Mouse (Mus musculus): ENCODE results near the gene Ewsr1. TPM values are rescaled to one million over a fixed set of nuclear protein-coding genes. Genes with fewer than 3 reads are reported as not detected.

The Ewsr1 gene
- total and polyA plus RNA-seq, 3 experiments: 452 to 1,336 (median 570) TPM

DNA sequence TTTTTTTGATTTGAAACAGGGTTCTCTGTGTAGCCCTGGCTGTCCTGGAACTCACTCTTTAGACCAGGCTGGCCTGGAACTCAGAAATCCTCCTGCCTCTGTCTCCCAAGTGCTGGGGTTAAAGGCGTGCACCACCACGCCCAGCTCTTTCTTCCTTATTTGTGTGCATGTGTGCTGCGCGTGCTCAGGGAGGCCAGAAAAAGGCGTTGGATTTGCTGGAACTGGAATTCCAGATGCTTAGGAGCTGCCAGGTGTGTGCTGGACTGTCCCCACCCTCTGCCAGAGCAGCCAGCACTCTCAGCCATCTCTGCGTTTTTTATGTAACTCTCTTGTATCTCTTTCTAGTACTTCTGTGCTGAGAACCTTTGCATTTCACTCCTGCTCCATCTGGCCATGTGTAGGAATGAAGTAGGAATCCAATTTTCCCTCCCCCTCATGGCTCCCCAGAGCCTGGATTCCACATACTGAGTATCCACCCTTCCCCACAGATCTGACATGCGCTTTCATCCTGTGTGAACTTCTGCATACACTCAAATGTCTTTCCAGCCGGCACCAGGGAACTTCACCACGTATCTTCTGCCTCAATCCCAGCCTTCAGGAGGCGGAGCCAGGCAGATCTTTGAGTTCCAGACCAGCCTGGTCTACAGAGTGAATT is 46.7 kb downstream of the Ewsr1 start:
- Histone ChIP-seq H3K79me2 (ENCODE audit: control insufficient read depth, insufficient read depth, low read length, poor library complexity) (no peaks in the 10 kb centered on the region), H3K9me3 (replicated peaks; ENCODE audit: insufficient read depth, low read length) (no peaks in the 10 kb centered on the region), H3K27ac (ENCODE audit: control insufficient read depth, low read depth, low read length) (no peak overlapping the region), H3K36me3 (ENCODE audit: control insufficient read depth in 1 of 2, insufficient read depth in 2 of 2, low read length in 2 of 2) (peaks cover 0 to 7% of the 10 kb centered on the region in 2 experiments; a peak in 2 of 4 replicates), H3K4me1 (ENCODE audit: control insufficient read depth in 1 of 2, insufficient read depth in 2 of 2, low read length in 2 of 2) (peaks cover 0 to 10% of the 10 kb centered on the region in 2 experiments; a peak in 3 of 4 replicates), H3K27me3 (ENCODE audit: control insufficient read depth in 1 of 2, insufficient read depth in 2 of 2, low read length in 2 of 2) (peaks cover 0 to under 1% of the 10 kb centered on the region in 2 experiments; a peak in 1 of 4 replicates), H3K4me3 (ENCODE audit: control insufficient read depth in 1 of 2, insufficient read depth in 1 of 2, low read depth in 2 of 2, low read length in 2 of 2) (no peak overlapping the region), H3K9ac (ENCODE audit: control insufficient read depth, low read depth, low read length, poor library complexity, severe bottlenecking) (no peak overlapping the region)
- no peak for TF ChIP-seq E2F4 (IDR thresholded peaks at IDR 0.05; ENCODE audit: borderline replicate concordance, low read depth, low read length)
- no peak for TF ChIP-seq MAX (IDR thresholded peaks at IDR 0.05; ENCODE audit: low read length)
- TF ChIP-seq POLR2A (IDR thresholded peaks at IDR 0.05; ENCODE audit: control insufficient read depth in 1 of 2, insufficient read depth in 1 of 2, low read depth in 1 of 2, low read length in 2 of 2, poor library complexity in 1 of 2): no peak
- no peak for TF ChIP-seq ELF1 (IDR thresholded peaks at IDR 0.05; ENCODE audit: low read depth, low read length)
- no peak for TF ChIP-seq GABPA (IDR thresholded peaks at IDR 0.05; ENCODE audit: low read depth, low read length)
- no peak for TF ChIP-seq KAT2A (conservative IDR thresholded peaks at IDR 0.05; ENCODE audit: low read depth, low read length)
- TF ChIP-seq ZC3H11A (IDR thresholded peaks at IDR 0.05; ENCODE audit: low read depth, low read length): no peak
- no peak for TF ChIP-seq HCFC1 (IDR thresholded peaks at IDR 0.05; ENCODE audit: low read depth, low read length)
- TF ChIP-seq ZKSCAN1 (IDR thresholded peaks at IDR 0.05; ENCODE audit: low read depth, low read length): no peak
- TF ChIP-seq EP300 (IDR thresholded peaks at IDR 0.05; ENCODE audit: low read depth in 1 of 2, low read length in 2 of 2): no peak
- no peak for TF ChIP-seq NRF1 (IDR thresholded peaks at IDR 0.05; ENCODE audit: insufficient read depth, low read depth, low read length, poor library complexity, severe bottlenecking)
- no peak for TF ChIP-seq NELFE (IDR thresholded peaks at IDR 0.05; ENCODE audit: low read depth, low read length)
- TF ChIP-seq CTCF (IDR thresholded peaks at IDR 0.05 in 2 of 3, conservative IDR thresholded peaks at IDR 0.05 in 1 of 3; ENCODE audit: control insufficient read depth in 1 of 3, insufficient read depth in 1 of 3, low read depth in 2 of 3, low read length in 3 of 3, poor library complexity in 1 of 3, severe bottlenecking in 1 of 3): no peak
- no peak for TF ChIP-seq JUND (IDR thresholded peaks at IDR 0.05; ENCODE audit: low read depth, low read length)
- TF ChIP-seq SMC3 (IDR thresholded peaks at IDR 0.05; ENCODE audit: low read depth, low read length): no peak
- TF ChIP-seq POLR2AphosphoS2 (IDR thresholded peaks at IDR 0.05; ENCODE audit: low read length): no peak
- TF ChIP-seq TCF12 (IDR thresholded peaks at IDR 0.05; ENCODE audit: low read depth, low read length): no peak
- TF ChIP-seq USF2 (IDR thresholded peaks at IDR 0.05; ENCODE audit: borderline replicate concordance in 1 of 2, insufficient read depth in 1 of 2, low read depth in 1 of 2, low read length in 2 of 2): no peak
- no peak for TF ChIP-seq BHLHE40 (IDR thresholded peaks at IDR 0.05; ENCODE audit: borderline replicate concordance, low read depth, low read length)
- no peak for TF ChIP-seq RCOR1 (IDR thresholded peaks at IDR 0.05; ENCODE audit: low read depth, low read length)
- DNase-seq (ENCODE audit: low read depth, low spot score): no peak

DNA sequence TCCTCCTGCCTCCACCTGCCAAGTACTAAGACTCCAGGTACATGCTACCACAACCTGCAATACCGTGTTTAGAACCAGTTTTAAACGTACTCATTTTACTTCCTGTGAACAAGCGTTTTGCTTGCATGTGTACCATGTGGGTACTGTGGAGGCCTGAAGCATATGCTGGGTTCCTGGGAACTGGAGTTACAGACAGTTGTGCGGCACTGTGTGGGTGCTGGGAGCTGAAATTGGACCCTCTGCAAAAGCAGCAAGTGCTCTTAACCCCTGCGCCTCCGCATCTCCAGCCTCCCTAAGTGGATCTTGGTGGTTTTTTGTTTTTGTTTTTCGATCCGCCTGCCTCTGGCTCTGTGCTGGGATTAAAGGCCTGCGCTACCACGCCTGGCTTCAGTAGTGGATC is 47.4 kb downstream of the Ewsr1 start:
- DNase-seq (ENCODE audit: low read depth, low spot score): no peak
- Histone ChIP-seq H3K27me3 (ENCODE audit: control insufficient read depth in 1 of 2, insufficient read depth in 2 of 2, low read length in 2 of 2) (no peaks in the 10 kb centered on the region), H3K4me1 (ENCODE audit: control insufficient read depth in 1 of 2, insufficient read depth in 2 of 2, low read length in 2 of 2) (peaks cover 0 to 10% of the 10 kb centered on the region in 2 experiments; a peak in 3 of 4 replicates), H3K79me2 (ENCODE audit: control insufficient read depth, insufficient read depth, low read length, poor library complexity) (no peaks in the 10 kb centered on the region), H3K36me3 (ENCODE audit: control insufficient read depth in 1 of 2, insufficient read depth in 2 of 2, low read length in 2 of 2) (peaks cover 0 to 7% of the 10 kb centered on the region in 2 experiments; a peak in 2 of 4 replicates), H3K9ac (ENCODE audit: control insufficient read depth, low read depth, low read length, poor library complexity, severe bottlenecking) (no peak overlapping the region), H3K27ac (ENCODE audit: control insufficient read depth, low read depth, low read length) (no peak overlapping the region), H3K9me3 (replicated peaks; ENCODE audit: insufficient read depth, low read length) (no peaks in the 10 kb centered on the region), H3K4me3 (ENCODE audit: control insufficient read depth in 1 of 2, insufficient read depth in 1 of 2, low read depth in 2 of 2, low read length in 2 of 2) (no peak overlapping the region)
- no peak for TF ChIP-seq E2F4 (IDR thresholded peaks at IDR 0.05; ENCODE audit: borderline replicate concordance, low read depth, low read length)
